In the genomic region with DNA sequence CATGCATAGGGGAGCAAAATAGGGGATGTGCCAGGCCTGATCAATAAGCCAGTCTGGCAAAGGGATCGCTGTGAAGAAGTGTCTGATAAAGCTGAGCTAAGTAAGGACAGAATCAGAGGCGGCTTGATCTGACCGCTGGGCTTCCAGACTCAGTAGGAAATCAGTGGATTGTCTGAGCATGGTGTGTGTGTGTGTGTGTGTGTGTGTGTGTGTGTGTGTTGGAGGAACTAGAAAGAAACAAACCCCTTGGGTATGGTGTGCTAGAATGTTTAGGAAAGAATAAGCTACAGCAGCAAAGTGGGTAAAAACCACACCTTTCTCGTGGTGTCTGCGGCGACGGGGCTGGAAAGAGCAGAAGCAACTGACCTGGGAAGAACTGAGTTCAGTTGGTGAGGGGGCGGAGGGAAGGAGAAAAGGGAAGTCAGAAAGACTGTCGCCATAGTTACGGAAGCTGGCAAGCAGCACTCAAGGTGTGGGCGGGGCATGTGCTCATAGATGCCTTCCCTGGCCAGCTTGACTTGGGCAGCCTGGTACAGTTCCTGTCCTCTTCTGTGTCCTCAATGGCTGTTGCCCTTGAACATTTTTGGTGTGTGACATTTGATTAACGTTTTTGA, we compare ENCODE assay signal across 7 mouse cellular contexts. TPM values are rescaled to one million over a fixed set of nuclear protein-coding genes. Genes with fewer than 3 reads are reported as not detected.
A peak's percentile ranks its signal among the peaks of the same experiment; 100 is the strongest.
DNase-seq lines count a peak whose midpoint lies in the region; ATAC-seq and TF ChIP-seq lines count a peak whose summit lies in the region.

No protein-coding gene starts in this region.

- peak; percentile 98 for ATAC-seq in G1E (ENCODE audit: extremely low read depth, insufficient number of reproducible peaks, low FRiP score, poor library complexity, severe bottlenecking)
- ATAC-seq in forebrain, postnatal 0 days = peak; percentile 80
- ATAC-seq in midbrain, embryonic 12.5 days (ENCODE audit: low FRiP score, low read depth) = peak; percentile 23; the same call in 1 of the 2 replicates

- H3K9ac ChIP-seq in forebrain, postnatal 0 days = no peak overlapping the region
- no peak overlapping the region for H3K9ac ChIP-seq in midbrain, embryonic 12.5 days (replicated peaks)

- TF ChIP-seq POLR2A in kidney, adult 2 months (IDR thresholded peaks at IDR 0.05; ENCODE audit: low read depth, low read length) = no peak

- no peak overlapping the region for H3K27ac ChIP-seq in forebrain, postnatal 0 days (ENCODE audit: low read depth, low read length)
- H3K27ac ChIP-seq in kidney, adult 2 months (ENCODE audit: insufficient read depth, low read depth, low read length) = no peak overlapping the region
- H3K27ac ChIP-seq in limb, embryonic 10.5 days = no peak overlapping the region
- H3K27ac ChIP-seq in midbrain, embryonic 12.5 days (replicated peaks) = no peak overlapping the region

- 22% methylated on average over 12 of the region's 12 CpGs for WGBS in forebrain, postnatal 0 days
- WGBS in kidney, adult 2 months = 26% methylated on average over 12 of the region's 12 CpGs
- 39% methylated on average over 12 of the region's 12 CpGs for WGBS in limb, embryonic 10.5 days
- 28% methylated on average over 12 of the region's 12 CpGs for WGBS in midbrain, embryonic 12.5 days

- peak; percentile 81 for DNase-seq in G1E (ENCODE audit: low spot score)
- DNase-seq in adrenal gland, postnatal 14 days = peak; percentile 80
- peak; percentile 47 for DNase-seq in forebrain, postnatal 0 days
- peak; percentile 76 for DNase-seq in kidney, adult 2 months
- DNase-seq in limb, embryonic 10.5 days (ENCODE audit: low spot score) = peak; percentile 46
- peak; percentile 38 to 51 for DNase-seq in spleen, postnatal 14 days (ENCODE audit: low spot score in 2 of 2)

- H3K27me3 ChIP-seq in G1E (ENCODE audit: insufficient read depth, low read length) = peaks cover 8% of the 10 kb centered on the region; the same call in 1 of the 2 replicates
- H3K27me3 ChIP-seq in forebrain, postnatal 0 days (ENCODE audit: insufficient read depth, low read length) = no peaks in the 10 kb centered on the region
- no peaks in the 10 kb centered on the region for H3K27me3 ChIP-seq in kidney, adult 2 months (replicated peaks; ENCODE audit: control insufficient read depth, insufficient read depth, low read length)
- H3K27me3 ChIP-seq in limb, embryonic 10.5 days (ENCODE audit: low read depth, poor library complexity, severe bottlenecking) = peaks cover 9% of the 10 kb centered on the region
- H3K27me3 ChIP-seq in midbrain, embryonic 12.5 days = peaks cover 7% of the 10 kb centered on the region

- H3K4me2 ChIP-seq in forebrain, postnatal 0 days (ENCODE audit: low read depth) = peak overlapping the region; percentile 21
- H3K4me2 ChIP-seq in midbrain, embryonic 12.5 days (replicated peaks) = 0 out of 2 replicates have a peak overlapping the region, but pooled peaks have one; percentile 12

- no peaks in the 10 kb centered on the region for H3K9me3 ChIP-seq in G1E (replicated peaks)
- no peaks in the 10 kb centered on the region for H3K9me3 ChIP-seq in forebrain, postnatal 0 days (ENCODE audit: low read length)
- no peaks in the 10 kb centered on the region for H3K9me3 ChIP-seq in limb, embryonic 10.5 days (replicated peaks)
- no peaks in the 10 kb centered on the region for H3K9me3 ChIP-seq in midbrain, embryonic 12.5 days

- H3K4me3 ChIP-seq in G1E (ENCODE audit: low read depth, low read length) = peak overlapping the region; percentile 10; the same call in 1 of the 2 replicates
- H3K4me3 ChIP-seq in forebrain, postnatal 0 days (ENCODE audit: low read depth, low read length) = no peak overlapping the region
- no peak overlapping the region for H3K4me3 ChIP-seq in kidney, adult 2 months (ENCODE audit: insufficient read depth, low read depth, low read length)
- no peak overlapping the region for H3K4me3 ChIP-seq in limb, embryonic 10.5 days
- H3K4me3 ChIP-seq in midbrain, embryonic 12.5 days = no peak overlapping the region

- H3K4me1 ChIP-seq in G1E (ENCODE audit: insufficient read depth, low read depth, low read length) = peaks cover 29% of the 10 kb centered on the region
- H3K4me1 ChIP-seq in forebrain, postnatal 0 days (ENCODE audit: insufficient read depth) = no peaks in the 10 kb centered on the region
- no peaks in the 10 kb centered on the region for H3K4me1 ChIP-seq in kidney, adult 2 months (ENCODE audit: control insufficient read depth, insufficient read depth, low read length)
- peaks cover 14% of the 10 kb centered on the region for H3K4me1 ChIP-seq in limb, embryonic 10.5 days
- H3K4me1 ChIP-seq in midbrain, embryonic 12.5 days = peaks cover 11% of the 10 kb centered on the region

- no peak for TF ChIP-seq CTCF in G1E (IDR thresholded peaks at IDR 0.05; ENCODE audit: low read depth, low read length)
- no peak for TF ChIP-seq CTCF in forebrain, postnatal 0 days (IDR thresholded peaks at IDR 0.05; ENCODE audit: low read depth)
- no peak for TF ChIP-seq CTCF in kidney, adult 2 months (conservative IDR thresholded peaks at IDR 0.05; ENCODE audit: insufficient read depth, insufficient read length, low read depth, low read length)

- no peaks in the 10 kb centered on the region for H3K36me3 ChIP-seq in G1E (replicated peaks)
- no peaks in the 10 kb centered on the region for H3K36me3 ChIP-seq in forebrain, postnatal 0 days (ENCODE audit: insufficient read depth)
- no peaks in the 10 kb centered on the region for H3K36me3 ChIP-seq in kidney, adult 2 months (ENCODE audit: control insufficient read depth, insufficient read depth, low read length)
- H3K36me3 ChIP-seq in limb, embryonic 10.5 days = no peaks in the 10 kb centered on the region
- H3K36me3 ChIP-seq in midbrain, embryonic 12.5 days = no peaks in the 10 kb centered on the region

RNA-seq across cellular contexts. Expression of a gene that starts 2.6 kb away (rescaled TPM):
- total RNA-seq in G1E (2014; fragmentation: Nextera tagmentation) (not detected in 2 replicates), G1E (2017) (not detected in 2 replicates)
- polyA plus RNA-seq in G1E (2012) = not detected in 2 replicates
- total RNA-seq in adrenal gland, postnatal 14 days (2021) = 3.7 and 6.9 TPM in 2 replicates
- not detected in 2 replicates for total RNA-seq in forebrain, postnatal 0 days (2014; rRNA removed)
- not detected in 2 replicates for polyA plus RNA-seq in forebrain, postnatal 0 days (2015; fragmentation: Nextera tagmentation; extraction: Ambion mirVana)
- polyA plus RNA-seq in kidney, adult 2 months (2012; rRNA removed) = not detected in 2 replicates
- polyA plus RNA-seq in limb, embryonic 10.5 days (2016; fragmentation: Nextera tagmentation; extraction: Ambion mirVana) = not detected in 2 replicates
- polyA plus RNA-seq in midbrain, embryonic 12.5 days (2016; fragmentation: Nextera tagmentation; extraction: Ambion mirVana) = not detected in 2 replicates

RNA-seq across cellular contexts. Expression of a gene that starts 22.7 kb away (rescaled TPM):
- 106 and 135 TPM in 2 replicates for total RNA-seq in G1E (2014; fragmentation: Nextera tagmentation)
- total RNA-seq in G1E (2017) = 123 and 131 TPM in 2 replicates
- 24.6 and 41.9 TPM in 2 replicates for polyA plus RNA-seq in G1E (2012)
- total RNA-seq in adrenal gland, postnatal 14 days (2021) = 68.7 and 72.3 TPM in 2 replicates
- 79.8 and 93.2 TPM in 2 replicates for total RNA-seq in forebrain, postnatal 0 days (2014; rRNA removed)
- 123 and 128 TPM in 2 replicates for polyA plus RNA-seq in forebrain, postnatal 0 days (2015; fragmentation: Nextera tagmentation; extraction: Ambion mirVana)
- polyA plus RNA-seq in kidney, adult 2 months (2012; rRNA removed) = 18.2 and 25.3 TPM in 2 replicates
- polyA plus RNA-seq in limb, embryonic 10.5 days (2016; fragmentation: Nextera tagmentation; extraction: Ambion mirVana) = 71.0 and 82.9 TPM in 2 replicates
- 66.0 and 74.5 TPM in 2 replicates for polyA plus RNA-seq in midbrain, embryonic 12.5 days (2016; fragmentation: Nextera tagmentation; extraction: Ambion mirVana)

RNA-seq across cellular contexts. Expression of a gene that starts 22.9 kb away (rescaled TPM):
- 43.6 and 52.9 TPM in 2 replicates for total RNA-seq in G1E (2014; fragmentation: Nextera tagmentation)
- total RNA-seq in G1E (2017) = 23.8 and 26.7 TPM in 2 replicates
- polyA plus RNA-seq in G1E (2012) = 0.86 and 1.4 TPM in 2 replicates
- total RNA-seq in adrenal gland, postnatal 14 days (2021) = 8.7 and 9.1 TPM in 2 replicates
- total RNA-seq in forebrain, postnatal 0 days (2014; rRNA removed) = 9.6 and 9.8 TPM in 2 replicates
- 5.0 and 6.4 TPM in 2 replicates for polyA plus RNA-seq in forebrain, postnatal 0 days (2015; fragmentation: Nextera tagmentation; extraction: Ambion mirVana)
- polyA plus RNA-seq in kidney, adult 2 months (2012; rRNA removed) = 2.1 and 2.4 TPM in 2 replicates
- polyA plus RNA-seq in limb, embryonic 10.5 days (2016; fragmentation: Nextera tagmentation; extraction: Ambion mirVana) = 17.6 and 19.7 TPM in 2 replicates
- 19.8 and 23.3 TPM in 2 replicates for polyA plus RNA-seq in midbrain, embryonic 12.5 days (2016; fragmentation: Nextera tagmentation; extraction: Ambion mirVana)

Comparison
In these comparisons a context has a peak if more than half of its experiments do, and no peak if none do; other contexts are left out.
1. ATAC-seq: peak in every context shown above with its lines; median percentile 98 in G1E; 80 in forebrain, postnatal 0 days; 23 in midbrain, embryonic 12.5 days.